Mouse (Mus musculus) limb, embryonic 14.5 days (tissue): ENCODE data around the gene Zbtb38. TPM values are rescaled to one million over a fixed set of nuclear protein-coding genes. Genes with fewer than 3 reads are reported as not detected.

Experiments used
- ATAC-seq: fragments of 200-750 bp; cut with Nextera tagmentation; 2 replicates; pipeline ENCODE4 v1.8.0; 2017; ENCODE audit warnings: low read depth, moderate number of reproducible peaks, moderate TSS enrichment; ENCODE audit not compliant: low FRiP score
- DNase-seq: peaks from one replicate; pipeline ENCODE4 v3.0.0-alpha.2; 2015; ENCODE audit warnings: low spot score
- H3K27ac ChIP-seq: fragments of 300-500 bp; sonication (generic); replicated peaks from 2 replicates; pipeline ENCODE4 v1.5.1; 2014; ENCODE audit warnings: low read depth, mild to moderate bottlenecking, low read length, moderate library complexity, mixed read lengths
- H3K27me3 ChIP-seq: fragments of 300-500 bp; sonication (generic); 2 replicates; pipeline ENCODE4 v1.6.1; 2014; ENCODE audit warnings: low read length, mixed read lengths; ENCODE audit not compliant: control insufficient read depth, insufficient read depth
- H3K36me3 ChIP-seq: fragments of 300-500 bp; sonication (generic); 2 replicates; pipeline ENCODE4 v1.6.1; 2014; ENCODE audit warnings: mild to moderate bottlenecking, low read length, moderate library complexity, mixed read lengths; ENCODE audit not compliant: control insufficient read depth, insufficient read depth
- H3K4me1 ChIP-seq: fragments of 300-500 bp; sonication (generic); 2 replicates; pipeline ENCODE4 v1.6.1; 2014; ENCODE audit warnings: antibody characterized with exemption, low read length, mixed read lengths; ENCODE audit not compliant: control insufficient read depth, insufficient read depth
- H3K4me2 ChIP-seq: fragments of 300-500 bp; sonication (generic); replicated peaks from 2 replicates; pipeline ENCODE4 v1.6.1; 2014; ENCODE audit warnings: low read depth, mild to moderate bottlenecking, low read length, moderate library complexity; ENCODE audit not compliant: severe bottlenecking
- H3K4me3 ChIP-seq: fragments of 300-500 bp; sonication (generic); replicated peaks from 2 replicates; pipeline ENCODE4 v1.5.1; 2014; ENCODE audit warnings: low read length
- H3K9ac ChIP-seq: fragments of 300-500 bp; sonication (generic); 2 replicates; pipeline ENCODE4 v1.6.1; 2014; ENCODE audit warnings: mild to moderate bottlenecking, low read depth, low read length, moderate library complexity; ENCODE audit not compliant: severe bottlenecking
- H3K9me3 ChIP-seq: fragments of 300-500 bp; sonication (generic); 2 replicates; pipeline ENCODE4 v1.6.1; 2016; ENCODE audit warnings: low read length; ENCODE audit not compliant: control insufficient read depth
- POLR2A ChIP-seq: fragments of 200-500 bp; IDR thresholded peaks from 2 replicates; pipeline ENCODE4 v1.8.0; 2012; ENCODE audit warnings: inconsistent platforms, mild to moderate bottlenecking, moderate library complexity, borderline replicate concordance; ENCODE audit not compliant: insufficient read depth, insufficient read length; ENCODE audit errors: extremely low read depth
- WGBS: fragments of 180-500 bp; shearing (Covaris S2); extraction: QIAGEN DNeasy Blood & Tissue Kit; methylation state at CpG from one replicate; pipeline ENCODE4 v1.1.7; 2014; 5-methylcytosine and 5-hydroxymethylcytosine counted together
- polyA plus RNA-seq, 2 experiments: library from polyadenylated mRNA; depleted of rRNA in 1 of 2; stranded (reverse) in 1 of 2; unstranded in 1 of 2; fragments of >200 nt; fragmentation: Nextera tagmentation in 1 of 2; extraction: Ambion mirVana in 1 of 2; gene quantifications; 2 replicates each; pipeline versions ENCODE4 v1.2.1 to v1.2.3; 2012 to 2014

The Zbtb38 gene
- polyA plus RNA-seq, 2 experiments, result 2.8 to 14.9 TPM

DNA sequence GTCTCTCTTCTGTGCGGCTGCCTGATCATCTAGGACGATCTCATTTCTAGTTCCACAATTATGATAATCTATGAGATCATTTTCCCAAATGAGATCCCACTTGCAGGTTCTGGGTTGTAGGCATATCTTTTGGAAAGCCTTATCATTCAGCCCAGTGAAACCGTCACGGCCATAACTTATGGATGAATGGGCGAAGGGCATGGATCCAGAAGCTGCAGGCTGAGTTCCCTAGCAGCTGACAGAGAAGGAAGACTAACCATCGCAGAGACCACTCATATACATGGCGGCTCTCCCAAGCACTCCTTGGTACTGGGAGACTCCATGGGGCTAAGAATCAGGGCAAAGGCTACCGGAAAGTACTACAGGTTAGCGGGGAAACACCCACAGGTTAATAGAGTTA, 43.7 kb downstream of the Zbtb38 start:
- WGBS, result 94% methylated on average over 9 of the region's 9 CpGs
- no peak for TF ChIP-seq POLR2A
- DNase-seq, result no peak
- no peaks in the 10 kb centered on the region; the same call in 1 of the 2 replicates for H3K36me3 ChIP-seq
- no peak overlapping the region for H3K27ac ChIP-seq
- H3K27me3 ChIP-seq, result no peaks in the 10 kb centered on the region
- peaks cover 6% of the 10 kb centered on the region; the same call in 1 of the 2 replicates for H3K4me1 ChIP-seq
- no peak overlapping the region for H3K4me3 ChIP-seq
- ATAC-seq, result no peak
- no peak overlapping the region for H3K9ac ChIP-seq
- no peak overlapping the region for H3K4me2 ChIP-seq
- H3K9me3 ChIP-seq, result no peaks in the 10 kb centered on the region

DNA sequence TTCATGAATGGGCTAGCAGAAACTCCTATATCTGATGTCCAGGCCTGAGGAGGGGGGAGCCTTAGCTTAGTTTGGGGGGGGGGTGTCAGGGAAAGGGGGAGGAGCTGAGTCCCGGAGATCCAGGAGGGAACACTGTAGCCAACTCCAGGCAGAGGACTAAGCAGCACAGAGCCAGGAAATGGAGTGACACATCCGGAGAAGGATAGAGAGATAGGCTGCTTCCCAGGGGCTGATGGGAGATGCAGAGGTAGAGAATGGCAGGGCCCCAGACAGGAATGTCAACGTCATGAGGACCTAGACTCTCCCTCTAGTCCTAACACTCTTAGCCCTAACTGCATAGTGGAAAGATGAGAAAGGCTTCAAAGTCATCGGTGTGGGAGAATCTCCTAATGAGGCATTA, 44.7 kb downstream of the Zbtb38 start:
- DNase-seq (no peak), ATAC-seq (no peak)
- no peak for TF ChIP-seq POLR2A
- no peaks in the 10 kb centered on the region for H3K27me3 ChIP-seq
- WGBS, result 84% methylated on average over 4 of the region's 4 CpGs
- peaks cover 3% of the 10 kb centered on the region; the same call in 1 of the 2 replicates for H3K4me1 ChIP-seq
- H3K4me2 ChIP-seq, result no peak overlapping the region
- H3K4me3 ChIP-seq, result no peak overlapping the region
- H3K9ac ChIP-seq, result no peak overlapping the region
- no peaks in the 10 kb centered on the region; the same call in 1 of the 2 replicates for H3K36me3 ChIP-seq
- H3K9me3 ChIP-seq, result no peaks in the 10 kb centered on the region
- H3K27ac ChIP-seq, result no peak overlapping the region

DNA sequence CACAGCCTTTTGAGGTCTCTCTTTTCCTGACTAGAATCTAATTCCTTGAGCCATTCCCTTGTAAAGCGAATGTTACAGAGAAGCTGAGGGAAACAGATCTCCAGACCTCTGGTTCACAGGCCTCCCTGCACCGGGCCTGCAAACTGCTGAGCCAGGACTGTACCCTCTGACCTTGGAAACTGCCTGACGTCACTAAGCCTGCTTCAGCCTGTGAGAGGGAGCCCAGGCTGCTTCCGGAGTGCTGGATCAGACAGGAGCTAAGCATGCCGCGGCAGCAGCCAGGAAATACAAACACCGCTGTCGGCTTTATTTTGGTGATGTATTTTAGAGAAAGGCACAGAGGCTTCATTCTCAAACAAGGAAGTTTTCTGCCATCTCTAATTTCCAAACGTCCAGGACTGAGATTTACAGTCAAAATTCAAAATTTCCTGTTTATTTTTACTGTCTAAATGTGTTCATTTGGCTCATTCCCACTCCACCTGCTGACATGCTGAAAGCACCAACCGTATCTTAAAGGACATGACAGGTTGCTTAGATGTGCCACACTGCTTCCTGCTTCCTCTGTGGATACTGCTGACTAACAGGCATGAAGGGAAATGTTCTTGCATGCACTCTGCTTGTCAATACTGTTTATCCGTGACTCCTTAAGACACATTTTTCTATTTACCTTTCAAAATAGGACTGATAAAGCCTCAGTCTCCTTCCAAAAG, 46.9 kb downstream of the Zbtb38 start:
- 0 out of 2 replicates have a peak overlapping the region, but pooled peaks have one; percentile 3 for H3K4me2 ChIP-seq

DNA sequence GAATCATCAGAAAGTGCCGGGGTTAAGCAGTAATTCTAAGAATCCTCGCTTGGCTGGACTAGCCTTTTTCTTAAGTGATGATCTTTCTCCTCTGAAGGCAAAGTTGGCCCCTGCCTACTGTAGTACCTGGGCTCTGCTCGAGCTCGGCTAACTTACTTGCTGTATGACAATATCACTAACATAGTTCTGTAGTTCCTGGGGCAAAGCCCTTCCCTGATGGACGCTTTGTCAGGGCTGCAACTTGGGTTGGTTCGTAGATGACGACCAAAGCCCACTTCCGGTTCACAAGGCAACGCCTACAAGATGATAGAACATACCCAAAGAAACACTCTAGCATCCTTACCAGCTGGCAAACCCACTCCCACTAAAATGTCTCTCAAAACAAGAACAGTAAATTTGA, 47.7 kb downstream of the Zbtb38 start:
- ATAC-seq (no peak), DNase-seq (no peak)
- Histone ChIP-seq H3K4me1 (peaks cover 3% of the 10 kb centered on the region; the same call in 1 of the 2 replicates), H3K27ac (no peak overlapping the region), H3K9me3 (no peaks in the 10 kb centered on the region), H3K4me3 (no peak overlapping the region), H3K9ac (no peak overlapping the region), H3K36me3 (no peaks in the 10 kb centered on the region), H3K27me3 (no peaks in the 10 kb centered on the region), H3K4me2 (no peak overlapping the region)
- WGBS, result 88% methylated on average over 9 of the region's 9 CpGs
- TF ChIP-seq POLR2A, result no peak

More for the DNA sequence above, 46.9 kb downstream of the Zbtb38 start:
- ATAC-seq, result peak; percentile 82; the same call in 1 of the 2 replicates
- Histone ChIP-seq H3K36me3 (no peaks in the 10 kb centered on the region), H3K27me3 (no peaks in the 10 kb centered on the region), H3K9me3 (no peaks in the 10 kb centered on the region), H3K4me1 (peaks cover 3% of the 10 kb centered on the region; the same call in 1 of the 2 replicates), H3K9ac (no peak overlapping the region), H3K27ac (peak overlapping the region; percentile 43), H3K4me3 (no peak overlapping the region)
- no peak for TF ChIP-seq POLR2A
- WGBS, result 27% methylated on average over 11 of the region's 11 CpGs
- DNase-seq, result no peak

DNA sequence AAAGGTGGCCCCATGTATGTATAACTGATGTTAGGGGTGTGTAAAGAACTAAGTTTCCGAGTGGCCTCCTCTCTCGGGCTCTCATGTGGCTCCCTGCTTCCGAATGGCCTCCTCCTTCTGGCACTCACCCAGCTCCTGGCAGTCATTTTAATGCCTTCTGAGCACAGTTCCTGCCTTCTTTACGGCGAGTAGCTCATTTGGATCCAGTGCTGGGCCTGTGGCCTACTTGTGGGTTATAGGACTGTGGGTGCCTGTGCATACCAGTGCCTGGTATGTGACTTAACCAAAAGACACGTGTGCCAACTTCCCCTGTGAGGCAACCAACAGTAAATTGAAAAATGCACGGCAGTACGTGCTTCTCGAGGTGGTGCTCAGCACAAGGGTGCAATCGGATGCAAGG, 50.7 kb downstream of the Zbtb38 start:
- H3K9ac ChIP-seq, result no peak overlapping the region
- no peak overlapping the region for H3K4me3 ChIP-seq
- no peak for TF ChIP-seq POLR2A
- H3K27ac ChIP-seq, result no peak overlapping the region
- no peaks in the 10 kb centered on the region for H3K27me3 ChIP-seq
- no peak for ATAC-seq
- H3K9me3 ChIP-seq, result 0 out of 2 replicates have a peak, but pooled peaks cover 3% of the 10 kb centered on the region
- no peak overlapping the region for H3K4me2 ChIP-seq
- DNase-seq, result no peak
- H3K4me1 ChIP-seq, result peaks cover 3% of the 10 kb centered on the region; the same call in 1 of the 2 replicates
- 67% methylated on average over 10 of the region's 10 CpGs for WGBS
- H3K36me3 ChIP-seq, result no peaks in the 10 kb centered on the region; the same call in 1 of the 2 replicates
